ENCODE assay signal across 10 mouse cellular contexts in the genomic region with DNA sequence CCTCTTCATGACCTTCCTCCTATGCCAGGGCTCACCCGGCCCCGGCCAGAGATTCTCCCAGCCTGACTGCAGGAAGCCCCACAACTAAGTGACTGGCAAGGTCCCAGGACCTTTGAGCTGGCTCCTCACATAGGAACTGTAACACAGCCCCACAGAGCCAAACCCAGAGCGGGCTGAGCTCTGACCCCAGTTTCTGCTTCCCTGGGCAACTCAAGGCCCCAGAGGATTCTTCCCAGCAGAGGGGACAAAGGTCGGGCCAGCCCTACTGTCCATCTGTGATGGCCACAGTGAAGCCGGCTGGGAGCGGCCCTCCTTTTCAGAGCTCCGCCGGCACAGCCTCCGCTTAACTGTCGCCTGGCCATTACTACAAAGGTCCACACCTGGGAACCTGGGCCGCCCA. TPM values are rescaled to one million over a fixed set of nuclear protein-coding genes. Genes with fewer than 3 reads are reported as not detected.
DNase-seq lines count a peak whose midpoint lies in the region; ATAC-seq lines count a peak whose summit lies in the region.
"Had no signal": no experiment of that assay in that cellular context is flagged by ENCODE, and none has a peak within 500 bp of the region (broad histone marks: within the 10 kb centered on the region; RNA-seq: fewer than 3 reads in every experiment).

No protein-coding gene starts in this region.

- H3K4me3 ChIP-seq in hindbrain, embryonic 10.5 days: no peak overlapping the region
- H3K4me3 ChIP-seq in hindbrain, embryonic 13.5 days: no peak overlapping the region
- no peak overlapping the region for H3K4me3 ChIP-seq in forebrain, embryonic 11.5 days (ENCODE audit: low read depth, low read length)
- H3K4me3 ChIP-seq: erythroblast, embryonic 14.5 days; limb, embryonic 13.5 days had no signal

- H3K9me3 ChIP-seq in hindbrain, embryonic 10.5 days: no peaks in the 10 kb centered on the region
- no peaks in the 10 kb centered on the region for H3K9me3 ChIP-seq in hindbrain, embryonic 13.5 days
- no peaks in the 10 kb centered on the region for H3K9me3 ChIP-seq in forebrain, embryonic 11.5 days (ENCODE audit: control insufficient read depth, low read length)
- H3K9me3 ChIP-seq: limb, embryonic 13.5 days had no signal

- no peaks in the 10 kb centered on the region for H3K27me3 ChIP-seq in hindbrain, embryonic 10.5 days (ENCODE audit: insufficient read depth, poor library complexity, severe bottlenecking)
- H3K27me3 ChIP-seq in hindbrain, embryonic 13.5 days: no peaks in the 10 kb centered on the region
- no peaks in the 10 kb centered on the region for H3K27me3 ChIP-seq in forebrain, embryonic 11.5 days (ENCODE audit: control insufficient read depth, insufficient read depth, low read length)
- H3K27me3 ChIP-seq: limb, embryonic 13.5 days had no signal

- no peak for ATAC-seq in hindbrain, embryonic 13.5 days (ENCODE audit: low FRiP score)
- no peak for ATAC-seq in forebrain, embryonic 11.5 days (replicated peaks; ENCODE audit: low FRiP score)

- no peak overlapping the region for H3K4me2 ChIP-seq in hindbrain, embryonic 13.5 days
- H3K4me2 ChIP-seq in forebrain, embryonic 11.5 days (ENCODE audit: low read depth, low read length, severe bottlenecking): no peak overlapping the region
- H3K4me2 ChIP-seq: limb, embryonic 13.5 days had no signal

- peak overlapping the region; percentile 74 for H3K27ac ChIP-seq in hindbrain, embryonic 10.5 days
- no peak overlapping the region for H3K27ac ChIP-seq in hindbrain, embryonic 13.5 days
- no peak overlapping the region for H3K27ac ChIP-seq in forebrain, embryonic 11.5 days (ENCODE audit: low read depth, low read length)
- H3K27ac ChIP-seq: limb, embryonic 13.5 days had no signal

- WGBS in hindbrain, embryonic 10.5 days: 37% methylated on average over 11 of the region's 11 CpGs
- 41% methylated on average over 11 of the region's 11 CpGs for WGBS in hindbrain, embryonic 13.5 days
- WGBS in forebrain, embryonic 11.5 days: 71% methylated on average over 11 of the region's 11 CpGs

- peaks cover 16% of the 10 kb centered on the region for H3K36me3 ChIP-seq in hindbrain, embryonic 10.5 days
- no peaks in the 10 kb centered on the region for H3K36me3 ChIP-seq in hindbrain, embryonic 13.5 days
- H3K36me3 ChIP-seq in forebrain, embryonic 11.5 days (ENCODE audit: control insufficient read depth, insufficient read depth, low read length): no peaks in the 10 kb centered on the region
- H3K36me3 ChIP-seq: limb, embryonic 13.5 days had no signal

- DNase-seq in hindbrain, embryonic 10.5 days (ENCODE audit: low spot score): peak; percentile 60
- peak; percentile 45 for DNase-seq in gastrocnemius, postnatal 10 days
- DNase-seq in kidney, postnatal 4 days: peak; percentile 70 to 82
- DNase-seq in skeletal muscle tissue, adult 2 months (ENCODE audit: low read depth, low spot score): peak; percentile 62
- no peak for DNase-seq in forebrain, embryonic 11.5 days (ENCODE audit: low spot score)
- DNase-seq in urinary bladder, adult 2 months (ENCODE audit: low spot score): no peak
- DNase-seq in layer of hippocampus, postnatal 36 days: no peak

- H3K9ac ChIP-seq in hindbrain, embryonic 13.5 days: no peak overlapping the region
- no peak overlapping the region for H3K9ac ChIP-seq in forebrain, embryonic 11.5 days (ENCODE audit: low read length)
- H3K9ac ChIP-seq: limb, embryonic 13.5 days had no signal

- peaks cover 58% of the 10 kb centered on the region for H3K4me1 ChIP-seq in hindbrain, embryonic 10.5 days (replicated peaks)
- H3K4me1 ChIP-seq in hindbrain, embryonic 13.5 days (replicated peaks): peaks cover 18% of the 10 kb centered on the region
- peaks cover 2% of the 10 kb centered on the region; the same call in 1 of the 2 replicates for H3K4me1 ChIP-seq in forebrain, embryonic 11.5 days (replicated peaks; ENCODE audit: control insufficient read depth, insufficient read depth, low read length)

RNA-seq across cellular contexts. Expression of gene Itpk1, which starts 13.6 kb away (rescaled TPM):
- polyA plus RNA-seq in hindbrain, embryonic 10.5 days (2016; fragmentation: Nextera tagmentation; extraction: Ambion mirVana): 20.5 and 29.2 TPM in 2 replicates
- polyA plus RNA-seq in hindbrain, embryonic 13.5 days (2015; fragmentation: Nextera tagmentation; extraction: Ambion mirVana): 23.0 and 23.4 TPM in 2 replicates
- 1 to 10 TPM; 5.6 to 6.0 TPM for total RNA-seq in gastrocnemius, postnatal 10 days (2021)
- polyA plus RNA-seq in forebrain, embryonic 11.5 days (2014; fragmentation: Nextera tagmentation; extraction: Ambion mirVana): 19.6 and 21.5 TPM in 2 replicates
- 43.6 and 57.6 TPM in 2 replicates for polyA plus RNA-seq in urinary bladder, adult 2 months (2012; rRNA removed)
- 10 to 100 TPM; 64.3 to 64.8 TPM for total RNA-seq in layer of hippocampus, postnatal 36 days (2021)

RNA-seq across cellular contexts. Expression of gene Moap1, which starts 52.3 kb away (rescaled TPM):
- 34.4 and 37.9 TPM in 2 replicates for polyA plus RNA-seq in hindbrain, embryonic 10.5 days (2016; fragmentation: Nextera tagmentation; extraction: Ambion mirVana)
- 51.7 and 54.3 TPM in 2 replicates for polyA plus RNA-seq in hindbrain, embryonic 13.5 days (2015; fragmentation: Nextera tagmentation; extraction: Ambion mirVana)
- total RNA-seq in gastrocnemius, postnatal 10 days (2021): 1 to 10 TPM; 6.4 to 6.8 TPM
- 31.9 and 34.4 TPM in 2 replicates for polyA plus RNA-seq in forebrain, embryonic 11.5 days (2014; fragmentation: Nextera tagmentation; extraction: Ambion mirVana)
- 4.2 and 4.6 TPM in 2 replicates for polyA plus RNA-seq in urinary bladder, adult 2 months (2012; rRNA removed)
- 10 to 100 TPM; 26.1 to 26.5 TPM for total RNA-seq in layer of hippocampus, postnatal 36 days (2021)
- polyA plus RNA-seq: erythroblast, embryonic 14.5 days had no signal

RNA-seq across cellular contexts. Expression of gene Tmem251, which starts 52.4 kb away (rescaled TPM):
- 11.1 and 11.5 TPM in 2 replicates for polyA plus RNA-seq in hindbrain, embryonic 10.5 days (2016; fragmentation: Nextera tagmentation; extraction: Ambion mirVana)
- polyA plus RNA-seq in hindbrain, embryonic 13.5 days (2015; fragmentation: Nextera tagmentation; extraction: Ambion mirVana): 11.5 and 12.2 TPM in 2 replicates
- total RNA-seq in gastrocnemius, postnatal 10 days (2021): 1 to 10 TPM; 2.3 to 2.7 TPM
- polyA plus RNA-seq in forebrain, embryonic 11.5 days (2014; fragmentation: Nextera tagmentation; extraction: Ambion mirVana): 12.7 and 14.0 TPM in 2 replicates
- 3.2 and 4.0 TPM in 2 replicates for polyA plus RNA-seq in urinary bladder, adult 2 months (2012; rRNA removed)
- total RNA-seq in layer of hippocampus, postnatal 36 days (2021): 1 to 10 TPM; 5.0 to 6.0 TPM

Comparison
In these comparisons a context has a peak if more than half of its experiments do, and no peak if none do; other contexts are left out.
1. DNase-seq: peak in hindbrain, embryonic 10.5 days (single experiment), gastrocnemius, postnatal 10 days (single experiment), kidney, postnatal 4 days (2 of 2) and skeletal muscle tissue, adult 2 months (single experiment); none in forebrain, embryonic 11.5 days (single experiment), urinary bladder, adult 2 months (single experiment) and layer of hippocampus, postnatal 36 days (0 of 2).